Mouse (Mus musculus) fat pad, adult 2 months (tissue): Measurements from ENCODE around the gene Papss2.
A peak's percentile ranks its signal among the peaks of the same experiment; 100 is the strongest.

Experiments used
- DNase-seq: peaks from one replicate; pipeline ENCODE4 v3.0.0-alpha.2; 2011; ENCODE audit warnings: low read depth, low spot score; ENCODE audit errors: extremely low read depth

Papss2 gene

DNA sequence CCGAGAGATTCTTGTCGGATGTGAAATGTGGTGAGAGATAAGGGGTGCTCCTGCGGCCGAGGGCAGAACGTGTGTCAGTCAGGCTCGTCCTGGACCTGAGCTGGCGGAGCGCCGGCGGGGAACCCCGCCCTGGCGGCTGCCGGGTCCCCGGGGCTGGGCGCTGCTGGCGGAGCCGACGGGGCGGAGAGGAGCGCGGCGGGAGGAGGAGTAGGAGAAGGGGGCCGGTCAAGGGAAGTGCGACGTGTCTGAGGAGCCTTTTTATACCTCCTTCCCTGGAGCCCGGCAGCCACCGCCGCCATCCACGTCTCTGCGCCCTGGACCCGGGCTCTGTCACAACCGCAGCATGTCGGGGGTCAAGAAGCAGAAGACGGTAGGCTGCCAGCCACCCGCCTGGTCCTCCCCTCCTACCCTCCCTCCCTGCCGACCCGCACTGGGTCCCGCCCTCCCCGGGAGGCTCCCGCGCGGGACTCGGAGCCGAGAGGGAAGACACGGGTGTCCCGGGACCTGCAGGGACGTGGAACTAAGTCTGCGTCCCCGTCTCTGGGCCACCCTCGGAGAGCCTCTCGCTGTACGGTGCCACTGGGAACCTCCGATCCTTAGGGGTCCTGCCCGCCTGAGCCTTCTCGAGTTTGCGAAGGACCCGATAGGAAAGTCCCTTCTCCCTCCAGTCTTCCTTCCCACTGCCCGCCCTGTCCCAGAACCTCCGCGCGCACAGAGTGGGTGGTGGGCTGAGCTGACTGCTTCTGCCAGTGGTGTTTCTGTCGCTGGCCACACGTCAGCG, at the start of gene Papss2:
TSS of gene Papss2 (plus strand) at position 285 of the 781 bp plus-strand sequence.
- no peak for DNase-seq

- DNase-seq = no peak
Measured at GRCm38 (mm10) chr19:32547396-32547795, 48.2 kb upstream of the Papss2 start.

GRCm38 (mm10) chr19:32548202-32548601, 47.4 kb upstream of the Papss2 start:
- DNase-seq = no peak

- peak; percentile 92 for DNase-seq
Measured at GRCm38 (mm10) chr19:32550446-32550845, 45.1 kb upstream of the Papss2 start.

DNA sequence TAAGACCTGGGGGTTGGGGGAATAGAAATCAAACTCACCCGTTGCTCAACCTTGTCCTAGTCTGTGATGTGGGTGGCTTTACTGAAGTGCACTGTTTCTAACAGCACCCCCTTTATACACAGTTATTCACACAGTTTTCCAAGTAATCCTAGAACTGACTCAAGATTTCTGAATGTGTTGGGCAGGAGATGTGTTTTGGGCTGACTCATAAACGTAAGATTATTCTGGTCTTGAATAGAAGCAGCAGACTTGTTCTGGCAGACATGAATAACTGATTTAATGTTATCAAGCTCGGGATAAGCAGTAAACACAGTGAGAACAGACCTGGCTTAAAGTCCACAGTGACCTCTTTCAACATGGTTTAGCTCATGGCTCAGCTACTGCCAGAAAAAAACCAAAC, 44.1 kb upstream of the Papss2 start:
- no peak for DNase-seq

- no peak for DNase-seq
Measured at GRCm38 (mm10) chr19:32552106-32552505, 43.5 kb upstream of the Papss2 start.

DNA sequence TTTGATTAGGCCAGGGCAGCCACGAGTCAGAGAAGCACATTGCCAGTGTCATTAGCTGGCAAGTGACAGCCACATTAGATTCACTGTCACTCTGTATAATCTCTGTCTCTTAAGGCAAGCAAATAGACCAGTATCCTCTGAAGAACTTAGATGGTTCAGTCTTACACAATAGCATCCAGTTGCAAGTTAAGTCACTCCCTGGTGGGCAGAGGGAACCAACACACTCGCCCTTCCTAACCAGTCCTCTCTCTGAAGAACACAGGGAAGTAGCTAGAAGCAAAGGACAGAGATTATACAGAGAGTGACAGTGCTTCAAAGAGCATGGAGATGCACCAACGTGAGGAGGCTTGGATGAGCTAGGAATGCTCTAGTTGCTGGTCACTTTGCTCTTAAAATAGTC, 42.3 kb upstream of the Papss2 start:
- DNase-seq = no peak

DNA sequence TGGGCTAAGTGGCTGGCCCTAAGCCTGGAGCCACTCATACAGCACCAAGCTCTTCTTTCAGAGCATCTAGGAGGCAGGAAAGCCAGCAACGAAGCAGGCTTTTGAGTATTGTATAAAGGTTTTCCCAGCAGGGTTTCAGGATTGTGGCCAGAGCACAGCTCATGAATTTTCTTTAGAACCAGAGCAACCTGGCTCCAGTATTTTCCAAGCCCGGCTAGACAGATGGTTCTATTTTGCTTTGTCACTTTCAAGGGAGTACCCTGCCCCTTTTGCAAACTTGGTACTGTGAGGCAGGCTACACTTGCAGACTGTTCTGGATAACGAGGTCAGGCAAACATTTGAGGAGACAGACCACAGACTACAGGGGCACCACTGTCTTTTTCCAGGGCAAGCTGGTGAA, 40.3 kb upstream of the Papss2 start:
- DNase-seq = no peak

DNA sequence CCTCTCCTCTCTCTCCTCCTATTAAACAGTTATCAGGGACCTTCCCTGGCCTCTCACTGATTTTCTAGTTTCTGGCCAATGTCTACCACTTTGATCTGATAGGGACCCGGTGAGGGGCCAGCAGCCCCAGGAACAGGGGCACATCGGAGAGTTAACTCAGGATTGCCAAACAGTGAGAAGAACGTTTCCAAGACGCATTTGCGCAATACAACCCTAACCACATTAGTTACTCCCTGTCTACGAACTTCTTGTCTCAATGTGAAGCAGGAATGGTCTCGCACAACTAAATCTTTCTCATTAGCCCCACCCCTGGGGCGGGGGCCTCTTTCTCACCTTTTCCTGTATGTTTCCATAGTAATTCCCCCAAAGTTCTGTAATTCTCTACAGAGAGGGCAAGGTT, 28.6 kb upstream of the Papss2 start:
- no peak for DNase-seq

DNA sequence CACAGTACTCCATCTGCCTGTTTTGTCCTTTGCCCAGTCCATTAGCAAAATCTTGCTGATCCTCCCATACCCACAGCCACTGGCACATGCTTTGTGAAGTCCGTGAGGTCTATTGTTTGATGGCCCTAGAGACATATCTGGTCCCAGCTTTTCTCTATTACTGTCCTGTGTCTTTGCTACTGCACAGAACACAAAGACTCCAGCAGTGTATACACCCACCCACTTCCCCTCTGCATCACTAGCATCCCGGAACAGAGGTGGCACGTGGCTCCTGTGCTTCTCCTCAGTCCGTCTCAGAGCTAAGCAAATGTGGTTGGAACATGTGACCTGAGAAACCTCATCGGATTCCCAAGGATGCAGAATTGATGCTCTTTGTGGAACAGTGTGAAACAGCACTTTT, 28.1 kb upstream of the Papss2 start:
- DNase-seq = no peak

DNA sequence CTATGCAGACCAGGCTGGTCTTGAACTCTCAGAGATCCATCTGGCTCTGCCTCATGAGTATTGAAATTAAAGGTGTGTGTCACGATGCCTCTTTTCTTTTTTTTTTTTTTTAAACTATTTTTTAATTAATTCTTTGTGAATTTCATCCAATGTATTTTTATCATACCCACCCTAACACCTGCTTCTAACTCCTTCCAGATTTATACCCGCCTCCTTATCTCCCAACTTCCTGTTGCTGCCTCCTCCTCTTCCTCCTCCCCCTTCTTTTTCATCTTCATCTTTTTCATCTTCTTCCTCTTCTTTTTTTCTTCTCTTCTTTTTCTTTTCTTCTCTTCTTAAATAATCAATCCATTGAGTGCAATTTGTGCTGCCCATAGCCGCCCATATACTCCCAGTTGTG, 27.1 kb upstream of the Papss2 start:
- no peak for DNase-seq

- no peak for DNase-seq
Measured at GRCm38 (mm10) chr19:32568961-32569653, 26.5 kb upstream of the Papss2 start.

GRCm38 (mm10) chr19:32569725-32570124, 25.9 kb upstream of the Papss2 start:
- no peak for DNase-seq

GRCm38 (mm10) chr19:32572191-32572590, 23.4 kb upstream of the Papss2 start:
- no peak for DNase-seq

DNA sequence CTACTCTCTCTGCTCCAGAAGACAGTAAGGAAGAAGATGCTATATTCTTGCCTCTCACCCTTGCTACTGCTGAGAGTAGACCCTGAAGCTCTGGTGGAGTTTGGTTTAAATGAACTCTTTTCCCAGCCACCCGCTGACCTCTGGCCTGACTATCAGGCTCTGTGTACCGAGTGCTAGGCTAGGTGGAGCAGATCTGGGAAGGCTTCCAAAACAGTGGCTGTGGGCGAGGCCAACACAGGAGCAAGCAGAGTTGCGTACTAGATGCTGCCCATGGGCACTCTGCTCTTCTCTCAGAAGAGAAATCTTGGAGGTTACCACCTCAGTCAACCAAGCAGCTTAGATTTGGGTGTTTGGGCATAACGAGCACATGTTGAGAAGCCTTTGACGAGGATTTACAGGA, 22.3 kb upstream of the Papss2 start:
- no peak for DNase-seq

DNA sequence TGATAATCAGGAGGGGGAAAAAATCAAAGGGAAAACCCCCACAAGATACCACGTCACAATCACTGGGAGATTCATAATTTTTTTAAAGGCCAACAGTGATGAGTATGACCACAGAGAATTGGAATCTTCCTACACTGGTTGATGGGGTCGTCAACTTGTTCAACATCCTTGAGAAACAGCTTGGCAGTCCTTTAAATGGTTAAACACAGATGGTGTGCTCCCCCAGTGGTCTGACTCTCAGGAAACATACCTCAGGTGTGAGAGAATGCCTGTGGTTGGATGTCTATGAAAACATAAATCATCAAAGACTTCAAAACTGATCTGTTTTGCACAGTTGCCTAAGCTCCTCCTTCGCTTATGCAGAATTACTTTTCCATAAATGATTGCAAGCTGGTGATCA, 20.7 kb upstream of the Papss2 start:
- no peak for DNase-seq

- DNase-seq = no peak
Measured at GRCm38 (mm10) chr19:32577749-32578148, 17.8 kb upstream of the Papss2 start.

GRCm38 (mm10) chr19:32583091-32583766, 12.4 kb upstream of the Papss2 start:
- DNase-seq = no peak

GRCm38 (mm10) chr19:32587727-32588126, 7.9 kb upstream of the Papss2 start:
- no peak for DNase-seq

GRCm38 (mm10) chr19:32592749-32593148, 2.8 kb upstream of the Papss2 start:
- DNase-seq = no peak

DNA sequence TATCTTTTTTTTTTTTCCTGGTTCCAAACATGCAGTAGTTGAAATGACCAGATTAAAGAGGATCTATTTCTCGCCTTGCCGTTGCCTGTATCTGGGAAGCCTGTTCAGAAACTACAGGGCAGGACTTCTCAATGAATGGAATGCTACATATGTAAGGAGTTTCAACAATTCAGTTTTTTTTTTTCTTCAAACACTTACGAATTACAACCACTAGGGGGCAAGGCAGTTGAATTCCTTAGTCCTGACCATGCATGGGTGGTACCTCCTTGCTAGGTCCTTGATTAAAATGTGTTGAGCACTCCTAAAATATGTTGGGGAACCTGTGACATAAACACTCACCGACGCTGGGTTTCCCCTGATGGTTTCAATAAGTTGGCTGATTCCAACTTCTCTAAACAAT, 1.7 kb upstream of the Papss2 start:
- DNase-seq = no peak

GRCm38 (mm10) chr19:32595131-32595505, 472 bp upstream of the Papss2 start:
- DNase-seq = no peak
